Mouse (Mus musculus) liver, embryonic 13.5 days (tissue): ENCODE measurements around the gene Gm39115. TPM values are rescaled to one million over a fixed set of nuclear protein-coding genes. Genes with fewer than 3 reads are reported as not detected.

Source experiments
- ATAC-seq: fragments of 200-750 bp; cut with Nextera tagmentation; 2 replicates; pipeline ENCODE4 v1.8.0; 2017; ENCODE audit warnings: low read depth, mild to moderate bottlenecking, moderate number of reproducible peaks, moderate library complexity
- DNase-seq: peaks from one replicate; pipeline ENCODE4 v3.0.0; 2022
- H3K27ac ChIP-seq: fragments of 300-500 bp; sonication (generic); 2 replicates; pipeline ENCODE4 v1.5.1; 2015; ENCODE audit warnings: moderate library complexity, mild to moderate bottlenecking, inconsistent platforms
- H3K27me3 ChIP-seq: fragments of 300-500 bp; sonication (generic); 2 replicates; pipeline ENCODE4 v1.6.1; 2015; ENCODE audit warnings: mild to moderate bottlenecking, inconsistent platforms
- H3K36me3 ChIP-seq: fragments of 300-500 bp; sonication (generic); 2 replicates; pipeline ENCODE4 v1.6.1; 2015; ENCODE audit warnings: mild to moderate bottlenecking, inconsistent platforms
- H3K4me1 ChIP-seq: fragments of 300-500 bp; sonication (generic); replicated peaks from 2 replicates; pipeline ENCODE4 v1.6.1; 2015; ENCODE audit warnings: inconsistent platforms
- H3K4me2 ChIP-seq: fragments of 300-500 bp; sonication (generic); 2 replicates; pipeline ENCODE4 v1.6.1; 2015; ENCODE audit warnings: inconsistent platforms, mild to moderate bottlenecking, moderate library complexity
- H3K4me3 ChIP-seq: fragments of 300-500 bp; sonication (generic); replicated peaks from 2 replicates; pipeline ENCODE4 v1.5.1; 2015; ENCODE audit warnings: mild to moderate bottlenecking, inconsistent platforms
- H3K9ac ChIP-seq: fragments of 300-500 bp; sonication (generic); 2 replicates; pipeline ENCODE4 v1.6.1; 2015; ENCODE audit warnings: mild to moderate bottlenecking, inconsistent platforms
- H3K9me3 ChIP-seq: fragments of 300-500 bp; sonication (generic); replicated peaks from 2 replicates; pipeline ENCODE4 v1.6.1; 2016; ENCODE audit warnings: inconsistent platforms
- whole genome bisulfite sequencing: fragments of 180-500 bp; shearing (Covaris S2); methylation state at CpG from one replicate; pipeline ENCODE4 v1.1.7; 2015; ENCODE audit not compliant: insufficient replicate concordance; 5-methylcytosine and 5-hydroxymethylcytosine counted together
- polyA plus RNA-seq: library from polyadenylated mRNA; unstranded; fragments of >200 nt; fragmentation: Nextera tagmentation; extraction: Ambion mirVana; gene quantifications from 2 replicates; pipeline ENCODE4 v1.2.1, GENCODE M21; 2015

Gene Gm39115
- polyA plus RNA-seq, 1 experiment from 2014 or later = not detected

GRCm38 (mm10) chr7:142095183-142095931, 40.5 kb downstream of the Gm39115 start, which contains the start of gene Dusp8:
Gene Dusp8 (minus strand): TSS chr7:142095843.
- no peaks in the 10 kb centered on the region for H3K9me3 ChIP-seq
- peak within 1 kb of the TSS; percentile 99 for H3K9ac ChIP-seq
- peaks cover 63% of the 10 kb centered on the region for H3K4me1 ChIP-seq
- H3K27me3 ChIP-seq = peaks cover 99% of the 10 kb centered on the region
- peak within 1 kb of the TSS; percentile 91 for H3K4me2 ChIP-seq
- DNase-seq (peak; percentile 88), ATAC-seq (peak; percentile 84)
- under 1% methylated on average over 63 of the region's 63 CpGs for WGBS
- H3K4me3 ChIP-seq = peak within 1 kb of the TSS; percentile 87
- no peaks in the 10 kb centered on the region for H3K36me3 ChIP-seq
- peak within 1 kb of the TSS; percentile 89 for H3K27ac ChIP-seq

GRCm38 (mm10) chr7:142094301-142095143, 41.3 kb downstream of the Gm39115 start:
- Histone ChIP-seq H3K4me1 (peaks cover 72% of the 10 kb centered on the region), H3K27ac (peak overlapping the region; percentile 89), H3K4me3 (peak overlapping the region; percentile 87), H3K9me3 (no peaks in the 10 kb centered on the region), H3K27me3 (peaks cover 99% of the 10 kb centered on the region), H3K36me3 (peaks cover 6% of the 10 kb centered on the region; the same call in 1 of the 2 replicates), H3K9ac (peak overlapping the region; percentile 99), H3K4me2 (peak overlapping the region; percentile 91)
- DNase-seq (peak; percentile 56), ATAC-seq (peak; percentile 62)
- WGBS = under 1% methylated on average over 89 of the region's 89 CpGs

GRCm38 (mm10) chr7:142093696-142094240, 42.1 kb downstream of the Gm39115 start:
- WGBS = 22% methylated on average over 6 of the region's 6 CpGs
- Histone ChIP-seq H3K27ac (peak overlapping the region; percentile 89), H3K36me3 (peaks cover 9% of the 10 kb centered on the region; the same call in 1 of the 2 replicates), H3K9me3 (no peaks in the 10 kb centered on the region), H3K4me2 (peak overlapping the region; percentile 91), H3K4me3 (peak overlapping the region; percentile 87), H3K9ac (peak overlapping the region; percentile 99), H3K4me1 (peaks cover 79% of the 10 kb centered on the region), H3K27me3 (peaks cover 99% of the 10 kb centered on the region)
- DNase-seq (no peak), ATAC-seq (peak; percentile 32)

GRCm38 (mm10) chr7:142092991-142093390, 42.8 kb downstream of the Gm39115 start:
- H3K4me3 ChIP-seq = peak overlapping the region; percentile 87
- no peak for DNase-seq
- H3K27me3 ChIP-seq = peaks cover 98% of the 10 kb centered on the region
- H3K4me2 ChIP-seq = peak overlapping the region; percentile 91
- H3K9me3 ChIP-seq = no peaks in the 10 kb centered on the region
- WGBS = 39% methylated on average over 1 of the region's 1 CpGs
- peaks cover 13% of the 10 kb centered on the region for H3K36me3 ChIP-seq
- no peak for ATAC-seq
- H3K4me1 ChIP-seq = peaks cover 87% of the 10 kb centered on the region
- H3K9ac ChIP-seq = peak overlapping the region; percentile 99
- H3K27ac ChIP-seq = peak overlapping the region; percentile 89

- peak overlapping the region; percentile 99 for H3K9ac ChIP-seq
- 9% methylated on average over 4 of the region's 4 CpGs for WGBS
- peak overlapping the region; percentile 98; the same call in 1 of the 2 replicates for H3K27ac ChIP-seq
- no peaks in the 10 kb centered on the region for H3K9me3 ChIP-seq
- ATAC-seq = no peak
- DNase-seq = no peak
- H3K4me2 ChIP-seq = 0 out of 2 replicates have a peak overlapping the region, but pooled peaks have one; percentile 91
- peaks cover 93% of the 10 kb centered on the region for H3K4me1 ChIP-seq
- H3K27me3 ChIP-seq = peaks cover 87% of the 10 kb centered on the region
- 0 out of 2 replicates have a peak overlapping the region, but pooled peaks have one; percentile 6 for H3K4me3 ChIP-seq
- peaks cover 17% of the 10 kb centered on the region for H3K36me3 ChIP-seq
These were observed 44.0 kb downstream of the Gm39115 start for GRCm38 (mm10) chr7:142091848-142092247.

- no peak for DNase-seq
- peak overlapping the region; percentile 76 for H3K9ac ChIP-seq
- H3K9me3 ChIP-seq = no peaks in the 10 kb centered on the region
- H3K27me3 ChIP-seq = peaks cover 72% of the 10 kb centered on the region
- peaks cover 28% of the 10 kb centered on the region for H3K36me3 ChIP-seq
- H3K4me1 ChIP-seq = peaks cover 98% of the 10 kb centered on the region
- no peak for ATAC-seq
- 52% methylated on average over 17 of the region's 17 CpGs for WGBS
- peak overlapping the region; percentile 98 for H3K27ac ChIP-seq
- 0 out of 2 replicates have a peak overlapping the region, but pooled peaks have one; percentile 24 for H3K4me2 ChIP-seq
- H3K4me3 ChIP-seq = no peak overlapping the region
These were observed 46.0 kb downstream of the Gm39115 start for GRCm38 (mm10) chr7:142089648-142090447.

GRCm38 (mm10) chr7:142088886-142089285, 46.9 kb downstream of the Gm39115 start:
- Histone ChIP-seq H3K4me1 (peaks cover 98% of the 10 kb centered on the region), H3K9me3 (no peaks in the 10 kb centered on the region), H3K4me2 (peak overlapping the region; percentile 68; the same call in 1 of the 2 replicates), H3K27me3 (peaks cover 72% of the 10 kb centered on the region), H3K27ac (peak overlapping the region; percentile 98), H3K9ac (peak overlapping the region; percentile 76), H3K4me3 (no peak overlapping the region), H3K36me3 (peaks cover 38% of the 10 kb centered on the region)
- DNase-seq (peak; percentile 71), ATAC-seq (peak; percentile 18; the same call in 1 of the 2 replicates)
- 10% methylated on average over 5 of the region's 5 CpGs for WGBS

GRCm38 (mm10) chr7:142087069-142087652, 48.7 kb downstream of the Gm39115 start:
- peaks cover 72% of the 10 kb centered on the region for H3K27me3 ChIP-seq
- peak; percentile 98 for ATAC-seq
- H3K27ac ChIP-seq = peak overlapping the region; percentile 98
- H3K4me2 ChIP-seq = peak overlapping the region; percentile 68
- H3K4me3 ChIP-seq = peak overlapping the region; percentile 30
- peaks cover 55% of the 10 kb centered on the region for H3K36me3 ChIP-seq
- DNase-seq = peak; percentile 78
- 41% methylated on average over 1 of the region's 1 CpGs for WGBS
- peak overlapping the region; percentile 76 for H3K9ac ChIP-seq
- H3K4me1 ChIP-seq = peaks cover 93% of the 10 kb centered on the region
- no peaks in the 10 kb centered on the region for H3K9me3 ChIP-seq

GRCm38 (mm10) chr7:142086159-142086905, 49.5 kb downstream of the Gm39115 start:
- DNase-seq (no peak), ATAC-seq (peak; percentile 34)
- peaks cover 72% of the 10 kb centered on the region for H3K27me3 ChIP-seq
- peak overlapping the region; percentile 75 for H3K9ac ChIP-seq
- H3K4me2 ChIP-seq = peak overlapping the region; percentile 68
- H3K9me3 ChIP-seq = no peaks in the 10 kb centered on the region
- H3K4me1 ChIP-seq = peaks cover 89% of the 10 kb centered on the region
- peak overlapping the region; percentile 98 for H3K27ac ChIP-seq
- WGBS = 44% methylated on average over 4 of the region's 4 CpGs
- H3K4me3 ChIP-seq = peak overlapping the region; percentile 30
- peaks cover 63% of the 10 kb centered on the region for H3K36me3 ChIP-seq
